Mouse (Mus musculus) stomach, postnatal 0 days (tissue): ENCODE results near the gene 3110009E18Rik. TPM values are rescaled to one million over a fixed set of nuclear protein-coding genes. Genes with fewer than 3 reads are reported as not detected.
A peak's percentile ranks its signal among the peaks of the same experiment; 100 is the strongest.

Experiments
- ATAC-seq: fragments of 200-750 bp; cut with Nextera tagmentation; 2 replicates; pipeline ENCODE4 v1.8.0; 2017; ENCODE audit not compliant: low FRiP score, low TSS enrichment
- DNase-seq: peaks from one replicate; pipeline ENCODE4 v3.0.0-alpha.2; 2016; ENCODE audit warnings: low spot score
- H3K27ac ChIP-seq: fragments of 300-500 bp; sonication (generic); replicated peaks from 2 replicates; pipeline ENCODE4 v1.5.1; 2014; ENCODE audit warnings: mild to moderate bottlenecking, control low read depth
- H3K27me3 ChIP-seq: fragments of 300-500 bp; sonication (generic); 2 replicates; pipeline ENCODE4 v1.6.1; 2014; ENCODE audit warnings: low read length; ENCODE audit not compliant: control insufficient read depth, insufficient read depth
- H3K36me3 ChIP-seq: fragments of 300-500 bp; sonication (generic); 2 replicates; pipeline ENCODE4 v1.6.1; 2014; ENCODE audit warnings: low read length, mixed read lengths; ENCODE audit not compliant: control insufficient read depth, insufficient read depth
- H3K4me1 ChIP-seq: fragments of 300-500 bp; sonication (generic); replicated peaks from 2 replicates; pipeline ENCODE4 v1.6.1; 2014; ENCODE audit warnings: antibody characterized with exemption; ENCODE audit not compliant: control insufficient read depth, insufficient read depth
- H3K4me2 ChIP-seq: fragments of 300-500 bp; sonication (generic); replicated peaks from 2 replicates; pipeline ENCODE4 v1.6.1; 2014; ENCODE audit warnings: low read depth, mild to moderate bottlenecking, control low read depth, moderate library complexity
- H3K4me3 ChIP-seq: fragments of 300-500 bp; sonication (generic); 2 replicates; pipeline ENCODE4 v1.5.1; 2014; ENCODE audit warnings: low read depth, low read length, control low read depth
- H3K9ac ChIP-seq: fragments of 300-500 bp; sonication (generic); 2 replicates; pipeline ENCODE4 v1.6.1; 2014; ENCODE audit warnings: mild to moderate bottlenecking, low read length, control low read depth, mixed read lengths
- H3K9me3 ChIP-seq: fragments of 300-500 bp; sonication (generic); 2 replicates; pipeline ENCODE4 v1.6.1; 2016; ENCODE audit warnings: low read length; ENCODE audit not compliant: control insufficient read depth
- CTCF ChIP-seq: IDR thresholded peaks from 2 replicates; pipeline ENCODE4 v1.5.1; 2016; ENCODE audit warnings: antibody characterized with exemption, low read depth, mild to moderate bottlenecking, moderate library complexity
- EP300 ChIP-seq: optimal IDR thresholded peaks from 2 replicates; pipeline ENCODE3; 2016; ENCODE audit warnings: antibody characterized with exemption
- WGBS: fragments of 180-500 bp; shearing (Covaris S2); extraction: QIAGEN DNeasy Blood & Tissue Kit; methylation state at CpG from one replicate; pipeline ENCODE4 v1.1.7; 2014; 5-methylcytosine and 5-hydroxymethylcytosine counted together
- polyA plus RNA-seq: library from polyadenylated mRNA; unstranded; fragments of >200 nt; fragmentation: Nextera tagmentation; extraction: Ambion mirVana; gene quantifications from 2 replicates; pipeline ENCODE4 v1.2.1, GENCODE M21; 2015

3110009E18Rik gene
- polyA plus RNA-seq, 1 experiment from 2014 or later: 10.1 TPM

GRCm38 (mm10) chr1:120119389-120119788, 1.6 kb upstream of the 3110009E18Rik start:
- peak overlapping the region; percentile 74; the same call in 1 of the 2 replicates for H3K9ac ChIP-seq

GRCm38 (mm10) chr1:120120141-120120968, 632 bp upstream of the 3110009E18Rik start:
- peak overlapping the region; percentile 53 for H3K4me3 ChIP-seq
- no peaks in the 10 kb centered on the region for H3K27me3 ChIP-seq
- 2% methylated on average over 24 of the region's 24 CpGs for WGBS
- ATAC-seq: peak; percentile 68
- H3K4me1 ChIP-seq: peaks cover 5% of the 10 kb centered on the region; the same call in 1 of the 2 replicates
- H3K9ac ChIP-seq: peak overlapping the region; percentile 74
- H3K4me2 ChIP-seq: peak overlapping the region; percentile 75
- H3K9me3 ChIP-seq: no peaks in the 10 kb centered on the region
- peak; percentile 65 for DNase-seq
- H3K27ac ChIP-seq: peak overlapping the region; percentile 96
- TF ChIP-seq EP300 (no peak), CTCF (no peak)
- H3K36me3 ChIP-seq: peaks cover 7% of the 10 kb centered on the region

More at GRCm38 (mm10) chr1:120119389-120119788, 1.6 kb upstream of the 3110009E18Rik start:
- Histone ChIP-seq H3K4me1 (peaks cover 5% of the 10 kb centered on the region; the same call in 1 of the 2 replicates), H3K4me2 (peak overlapping the region; percentile 75), H3K9me3 (no peaks in the 10 kb centered on the region), H3K4me3 (peak overlapping the region; percentile 53; the same call in 1 of the 2 replicates), H3K27me3 (no peaks in the 10 kb centered on the region), H3K27ac (0 out of 2 replicates have a peak overlapping the region, but pooled peaks have one; percentile 96), H3K36me3 (peaks cover 16% of the 10 kb centered on the region)
- TF ChIP-seq EP300 (no peak), CTCF (no peak)
- 68% methylated on average over 4 of the region's 4 CpGs for WGBS
- ATAC-seq: no peak
- DNase-seq: no peak

- H3K27me3 ChIP-seq: no peaks in the 10 kb centered on the region
- peak overlapping the region; percentile 61 for H3K9ac ChIP-seq
- TF ChIP-seq CTCF (no peak), EP300 (no peak)
- 76% methylated on average over 9 of the region's 9 CpGs for WGBS
- no peaks in the 10 kb centered on the region for H3K36me3 ChIP-seq
- ATAC-seq (no peak), DNase-seq (no peak)
- H3K4me3 ChIP-seq: no peak overlapping the region
- no peaks in the 10 kb centered on the region for H3K9me3 ChIP-seq
- H3K4me2 ChIP-seq: peak overlapping the region; percentile 75
- peak overlapping the region; percentile 96 for H3K27ac ChIP-seq
- H3K4me1 ChIP-seq: peaks cover 5% of the 10 kb centered on the region; the same call in 1 of the 2 replicates
Measured at GRCm38 (mm10) chr1:120121930-120122530, 1.0 kb downstream of the 3110009E18Rik start.

- no peak overlapping the region for H3K9ac ChIP-seq
- H3K4me3 ChIP-seq: no peak overlapping the region
- 93% methylated on average over 8 of the region's 8 CpGs for WGBS
- TF ChIP-seq EP300 (no peak), CTCF (no peak)
- DNase-seq (no peak), ATAC-seq (no peak)
- peak overlapping the region; percentile 35; the same call in 1 of the 2 replicates for H3K27ac ChIP-seq
- no peaks in the 10 kb centered on the region for H3K27me3 ChIP-seq
- no peak overlapping the region for H3K4me2 ChIP-seq
- no peaks in the 10 kb centered on the region for H3K36me3 ChIP-seq
- peaks cover 5% of the 10 kb centered on the region; the same call in 1 of the 2 replicates for H3K4me1 ChIP-seq
- H3K9me3 ChIP-seq: no peaks in the 10 kb centered on the region
Measured at GRCm38 (mm10) chr1:120122634-120123383, 1.8 kb downstream of the 3110009E18Rik start.

- Histone ChIP-seq H3K4me2 (no peak overlapping the region), H3K27ac (no peak overlapping the region), H3K9ac (no peak overlapping the region), H3K27me3 (no peaks in the 10 kb centered on the region), H3K36me3 (no peaks in the 10 kb centered on the region), H3K4me1 (peaks cover 4% of the 10 kb centered on the region; the same call in 1 of the 2 replicates), H3K9me3 (no peaks in the 10 kb centered on the region), H3K4me3 (no peak overlapping the region)
- WGBS: 37% methylated on average over 4 of the region's 4 CpGs
- DNase-seq (peak; percentile 53), ATAC-seq (no peak)
- TF ChIP-seq EP300 (no peak), CTCF (no peak)
Measured at GRCm38 (mm10) chr1:120124839-120125238, 3.9 kb downstream of the 3110009E18Rik start.
